Mouse (Mus musculus) heart, adult 8-10 months (tissue): ENCODE results near the gene Igf2r. TPM values are rescaled to one million over a fixed set of nuclear protein-coding genes. Genes with fewer than 3 reads are reported as not detected.
A peak's percentile ranks its signal among the peaks of the same experiment; 100 is the strongest.

Experiments used
- DNase-seq: peaks from one replicate; pipeline ENCODE4 v3.0.0; 2022; ENCODE audit warnings: low spot score
- total RNA-seq, 4 experiments: library from RNA; stranded (reverse); gene quantifications; 2 replicates each; pipeline ENCODE4 v1.2.4; 2022

The Igf2r gene
- total RNA-seq: 100 to 1,000 TPM; 103 to 124 (median 118) TPM

DNA sequence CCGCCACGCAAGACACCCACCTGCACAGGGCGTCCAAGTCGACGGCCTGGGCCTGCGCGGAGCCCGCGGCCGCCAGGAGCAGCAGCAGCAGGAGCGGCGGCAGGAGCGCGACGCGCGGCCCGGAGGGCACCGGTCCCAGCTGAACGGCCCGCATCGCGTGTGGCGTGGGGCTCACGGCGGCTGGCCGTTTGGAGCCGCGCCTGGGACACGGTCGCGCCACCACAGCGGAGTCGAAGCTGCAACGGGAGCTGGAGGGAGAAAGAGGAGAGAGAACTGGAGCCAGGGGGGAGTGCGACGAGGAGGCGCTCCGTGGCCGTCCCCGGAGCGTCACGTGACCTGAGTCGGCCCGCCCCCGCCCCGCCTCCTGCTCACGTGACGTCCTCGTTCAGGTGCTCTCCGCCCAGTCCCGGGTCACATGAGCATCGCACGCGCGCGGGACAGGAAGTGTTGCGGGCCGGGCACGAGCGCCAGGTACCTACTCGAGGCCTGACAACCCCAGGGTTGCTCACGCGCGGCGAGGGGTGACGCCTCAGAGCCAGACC is at the start of gene Igf2r:
TSS of gene Igf2r (minus strand) at position 285 of the 542 bp plus-strand sequence.
- no peak for DNase-seq

DNA sequence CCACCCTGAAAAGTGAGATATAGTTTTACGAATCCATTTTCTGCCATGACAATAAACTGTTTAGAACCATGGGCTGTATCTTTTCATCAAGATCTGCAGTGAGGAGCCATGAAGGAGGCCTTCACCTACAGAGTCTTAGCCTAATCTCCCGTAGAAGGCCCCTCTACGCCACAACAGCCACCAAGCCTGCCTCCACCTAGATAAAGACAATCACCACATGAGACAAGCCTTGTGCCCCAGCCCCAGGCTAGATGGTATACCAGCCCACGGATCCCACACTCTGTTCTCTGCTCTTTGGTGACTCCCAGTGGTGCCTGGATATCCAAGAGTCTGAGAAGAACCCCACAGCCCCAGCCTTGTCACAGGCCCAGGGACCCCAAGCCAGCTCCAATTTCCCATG is 46.4 kb upstream of the Igf2r start:
- DNase-seq: no peak

- DNase-seq: no peak
Measured at GRCm38 (mm10) chr17:12814502-12814901, 45.0 kb upstream of the Igf2r start.

DNA sequence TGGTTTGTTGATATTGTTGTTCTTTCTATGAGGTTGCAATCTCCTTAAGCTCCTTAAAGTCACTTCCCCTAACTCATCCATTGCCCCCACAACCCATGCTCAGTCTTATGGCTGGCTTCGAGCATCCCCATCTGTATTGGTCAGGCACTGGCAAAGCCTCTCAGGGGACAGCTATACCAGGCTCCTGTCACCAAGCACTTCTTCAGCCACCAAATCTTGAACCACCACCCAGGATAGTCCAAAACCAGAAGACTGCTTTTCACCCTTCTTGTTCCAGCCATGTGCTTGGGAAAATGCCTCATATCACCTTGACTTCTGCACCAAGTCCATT is 41.5 kb upstream of the Igf2r start:
- no peak for DNase-seq

GRCm38 (mm10) chr17:12810103-12810972 is 40.9 kb upstream of the Igf2r start:
- DNase-seq: peak; percentile 88

- no peak for DNase-seq
Measured at GRCm38 (mm10) chr17:12808851-12809250, 39.4 kb upstream of the Igf2r start.

- DNase-seq: no peak
Measured at GRCm38 (mm10) chr17:12804584-12805445, 35.4 kb upstream of the Igf2r start.

DNA sequence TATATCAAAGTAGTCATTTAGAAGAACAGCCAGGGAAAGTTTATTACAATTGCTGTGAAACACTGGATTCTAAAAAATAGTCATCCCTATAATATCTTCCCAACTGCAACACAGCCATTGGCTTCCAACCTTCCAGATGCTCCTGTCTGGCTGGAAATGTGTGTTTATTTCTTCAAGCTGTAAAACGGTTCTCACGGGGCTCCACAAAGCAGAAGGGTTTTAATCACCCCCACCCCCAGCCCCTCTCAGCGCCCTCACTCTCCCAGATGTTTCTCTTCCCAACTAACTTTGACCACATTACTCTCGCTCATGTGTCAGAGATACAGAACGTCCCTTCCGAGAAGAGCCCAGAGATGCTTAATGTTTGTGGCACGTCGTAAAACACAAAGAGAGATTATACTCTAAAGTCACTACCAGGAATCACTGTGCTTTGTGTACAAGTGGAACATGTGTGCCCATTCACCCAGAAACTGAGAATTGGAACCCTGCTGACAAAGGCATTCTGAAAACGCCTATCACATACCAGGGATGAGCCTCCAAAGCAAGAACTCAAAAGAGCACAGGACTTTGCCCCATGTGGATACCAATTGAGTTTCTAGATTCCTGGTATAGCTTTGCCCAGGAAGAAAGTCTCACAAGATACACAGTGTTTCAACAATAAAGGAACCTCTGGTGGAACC is 32.5 kb upstream of the Igf2r start:
- no peak for DNase-seq

- DNase-seq: peak; percentile 52
Measured at GRCm38 (mm10) chr17:12799368-12800275, 30.2 kb upstream of the Igf2r start.

DNA sequence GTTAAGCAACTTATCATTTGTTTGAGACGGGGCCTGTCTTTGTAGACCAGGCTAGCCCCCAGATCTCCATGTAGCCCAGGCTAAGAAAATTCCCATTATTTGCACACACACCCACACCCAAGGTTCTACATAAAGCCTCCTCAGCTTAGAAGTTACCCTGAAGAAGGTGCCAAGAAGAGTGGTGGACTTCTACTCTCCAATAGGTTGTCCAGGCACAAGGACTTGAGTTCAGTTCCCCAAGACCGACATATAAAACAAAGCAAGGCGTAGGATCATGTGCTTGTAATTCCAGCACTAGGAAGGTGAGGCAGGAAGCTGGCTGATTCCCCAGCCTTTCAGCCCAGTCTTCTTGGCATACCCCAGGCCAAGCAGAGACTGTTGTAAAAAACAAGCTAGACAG is 29.1 kb upstream of the Igf2r start:
- DNase-seq: no peak

DNA sequence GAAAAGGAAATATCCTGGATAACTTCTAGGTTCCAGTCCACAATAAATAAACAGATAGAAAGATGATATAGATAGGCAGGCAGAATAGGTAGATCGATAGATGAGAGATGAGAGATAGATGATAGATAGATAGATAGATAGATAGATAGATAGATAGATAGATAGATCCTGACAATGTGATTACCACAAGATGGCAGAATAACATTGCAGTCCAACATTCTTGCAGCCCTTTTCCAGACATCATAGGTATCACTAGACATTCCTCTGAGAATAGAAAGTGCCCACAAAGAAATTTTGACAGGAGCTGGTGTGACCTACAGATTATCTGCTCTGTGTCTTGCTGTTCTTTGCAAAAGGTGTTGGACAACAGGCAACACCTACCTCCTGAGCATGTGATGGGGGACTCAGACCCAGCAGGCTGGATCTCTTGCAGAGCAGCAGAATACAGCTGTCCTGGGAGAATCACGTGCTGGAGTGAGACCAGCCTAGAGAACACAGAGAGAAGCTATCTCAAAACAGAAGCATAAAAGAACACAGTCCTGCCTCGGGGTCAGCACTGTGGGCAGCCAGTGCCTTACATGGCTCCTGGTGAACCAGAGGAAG is 28.1 kb upstream of the Igf2r start:
- no peak for DNase-seq

DNA sequence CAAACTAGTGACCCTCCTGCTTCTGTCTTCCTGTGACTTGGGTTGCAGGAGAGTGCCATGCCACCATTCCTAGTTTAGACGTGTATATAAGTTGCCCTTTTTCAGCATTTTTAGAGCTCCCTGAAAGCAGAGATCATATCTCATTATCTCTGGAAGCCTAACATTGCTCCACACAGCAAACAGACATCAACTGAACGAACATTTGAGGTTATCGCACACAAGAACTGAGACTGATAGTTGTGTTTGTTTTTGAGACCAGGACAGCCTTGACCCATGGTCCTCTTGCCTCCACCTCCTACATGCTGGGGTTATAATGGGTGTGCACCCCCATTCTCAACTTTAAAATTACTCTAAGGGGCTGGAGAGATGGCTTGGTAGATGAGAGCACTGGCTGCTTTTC is 27.2 kb upstream of the Igf2r start:
- no peak for DNase-seq

- DNase-seq: peak; percentile 92
Measured at GRCm38 (mm10) chr17:12793660-12794406, 24.4 kb upstream of the Igf2r start.

- peak; percentile 87 for DNase-seq
Measured at GRCm38 (mm10) chr17:12792422-12793206, 23.1 kb upstream of the Igf2r start.

DNA sequence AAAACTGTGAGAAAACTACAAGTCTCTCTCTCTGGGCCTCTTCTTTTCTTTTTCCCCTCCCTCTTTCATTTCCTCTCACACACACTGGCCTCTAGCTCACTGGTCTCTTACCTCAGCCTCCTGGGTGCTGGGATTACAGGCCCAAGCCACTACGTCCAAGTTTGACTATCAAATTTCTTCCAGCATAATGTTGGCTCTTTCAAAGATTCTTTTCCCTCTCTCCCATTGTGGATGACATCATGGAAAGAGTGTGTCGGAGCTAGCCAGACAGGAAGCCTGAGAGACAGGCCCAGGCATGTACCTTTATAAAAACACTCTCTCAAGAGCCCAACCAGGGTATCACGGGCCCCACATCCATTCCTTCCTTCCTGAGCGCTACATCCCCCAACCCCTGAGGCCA is 22.0 kb upstream of the Igf2r start:
- DNase-seq: peak; percentile 88

- DNase-seq: no peak
Measured at GRCm38 (mm10) chr17:12791079-12791406, 21.6 kb upstream of the Igf2r start.

DNA sequence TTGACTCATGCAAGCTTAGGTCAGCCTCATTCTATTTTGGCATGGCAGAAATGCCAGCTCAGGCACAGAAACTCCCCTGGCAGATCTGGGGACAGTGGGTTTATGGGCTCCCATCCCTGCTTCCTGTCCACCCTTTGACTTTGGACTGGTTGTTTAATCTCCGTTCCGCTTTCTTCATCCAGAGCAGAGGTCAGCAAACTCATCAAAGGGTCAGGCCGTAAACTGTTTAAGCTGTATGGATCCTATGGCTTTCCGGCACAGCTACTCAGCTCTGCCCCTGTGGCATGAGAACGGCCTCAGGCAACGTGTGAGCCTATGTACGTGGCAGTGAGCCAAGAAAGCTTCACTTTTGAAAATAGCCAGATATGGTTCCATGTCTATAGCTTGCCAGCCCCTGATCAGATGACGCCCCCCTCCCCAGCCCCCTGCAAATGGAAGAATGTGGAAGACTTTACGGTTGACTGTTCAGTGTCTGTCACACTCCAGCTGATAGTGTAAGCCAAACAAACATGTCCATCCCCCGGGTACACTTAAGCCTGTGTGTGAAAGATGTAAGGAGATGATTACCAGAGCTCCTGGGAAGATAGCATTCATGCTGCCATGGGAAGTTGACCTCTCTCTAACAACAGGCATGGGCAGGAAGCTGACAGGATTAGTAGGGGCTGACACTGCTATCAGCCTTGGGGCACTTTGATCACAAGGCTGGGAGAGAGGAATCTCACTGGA is 21.1 kb upstream of the Igf2r start:
- DNase-seq: no peak
